Mouse (Mus musculus): ENCODE measurements around the gene Abcf3. TPM values are rescaled to one million over a fixed set of nuclear protein-coding genes. Genes with fewer than 3 reads are reported as not detected.

Gene Abcf3
- total and polyA plus RNA-seq, 3 experiments, result 48.6 to 98.0 (median 55.7) TPM

DNA sequence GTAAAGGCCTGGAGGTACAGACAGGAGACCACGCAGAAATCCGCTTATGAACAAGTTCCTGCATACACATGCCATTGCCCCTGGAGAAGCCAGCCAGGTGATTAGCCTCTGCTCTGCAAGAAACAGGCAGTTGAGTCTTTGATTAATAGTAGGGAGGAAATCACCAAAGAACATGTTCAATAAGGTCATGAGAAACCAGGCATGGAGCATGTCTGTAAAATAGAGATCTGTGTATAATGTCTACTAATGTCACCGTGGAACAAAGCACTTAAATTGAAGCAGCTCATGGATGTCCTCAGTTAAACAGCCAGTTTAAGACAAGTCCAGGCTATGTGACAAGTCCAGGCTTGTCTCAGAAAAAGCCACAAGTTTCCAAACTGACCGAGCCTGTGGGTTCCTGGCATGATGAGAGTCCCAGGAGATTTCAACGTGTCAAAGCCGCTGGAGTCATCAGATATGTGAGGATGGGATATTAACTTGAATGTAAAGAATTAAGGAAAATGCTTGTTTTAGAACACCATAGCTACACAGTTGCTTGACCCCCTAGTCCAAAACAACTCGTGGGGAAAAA lies 37.0 kb upstream of the Abcf3 start:
- Histone ChIP-seq H3K27ac (ENCODE audit: insufficient read depth, low read depth) (no peak overlapping the region), H3K36me3 (replicated peaks in 1 of 2; ENCODE audit: control insufficient read depth in 1 of 2, insufficient read depth in 1 of 2, low read length in 1 of 2) (peaks cover 49 to 60% of the 10 kb centered on the region in 2 experiments)
- TF ChIP-seq POLR2A (IDR thresholded peaks at IDR 0.05; ENCODE audit: low read depth, low read length) (no peak), HCFC1 (IDR thresholded peaks at IDR 0.05; ENCODE audit: low read depth, low read length) (no peak), MAZ (IDR thresholded peaks at IDR 0.05; ENCODE audit: low read depth, low read length) (no peak), E2F4 (IDR thresholded peaks at IDR 0.05; ENCODE audit: insufficient replicate concordance, low read depth, low read length) (no peak), USF1 (IDR thresholded peaks at IDR 0.05; ENCODE audit: low read depth, low read length) (no peak), MAX (IDR thresholded peaks at IDR 0.05; ENCODE audit: low read length) (no peak; the same call in 1 of the 2 replicates), ZNF384 (IDR thresholded peaks at IDR 0.05; ENCODE audit: low read depth, low read length) (no peak), RCOR1 (conservative IDR thresholded peaks at IDR 0.05; ENCODE audit: low read depth, low read length) (no peak), RAD21 (IDR thresholded peaks at IDR 0.05; ENCODE audit: low read depth, low read length) (no peak), UBTF (IDR thresholded peaks at IDR 0.05; ENCODE audit: low read depth, low read length) (no peak), ZC3H11A (IDR thresholded peaks at IDR 0.05; ENCODE audit: low read depth, low read length) (no peak), EP300 (IDR thresholded peaks at IDR 0.05; ENCODE audit: low read length) (peak; percentile 76), MAFK (IDR thresholded peaks at IDR 0.05; ENCODE audit: insufficient replicate concordance, low read length) (peak; percentile 27; the same call in 1 of the 2 replicates), TCF12 (IDR thresholded peaks at IDR 0.05; ENCODE audit: low read depth, low read length) (peak; percentile 28; the same call in 1 of the 2 replicates), IRF4 (IDR thresholded peaks at IDR 0.05; ENCODE audit: low read depth, low read length) (peak; percentile 66), KAT2A (IDR thresholded peaks at IDR 0.05; ENCODE audit: insufficient replicate concordance, low read length) (0 out of 2 replicates have a peak, but pooled peaks have one; percentile 36), CHD2 (IDR thresholded peaks at IDR 0.05; ENCODE audit: low read length) (peak; percentile 42; the same call in 1 of the 2 replicates), ZMIZ1 (IDR thresholded peaks at IDR 0.05; ENCODE audit: low read depth, low read length) (0 out of 2 replicates have a peak, but pooled peaks have one; percentile 55), JUN (IDR thresholded peaks at IDR 0.05; ENCODE audit: insufficient read depth, low read depth, low read length) (no peak), SIN3A (IDR thresholded peaks at IDR 0.05; ENCODE audit: low read length) (peak; percentile 48; the same call in 1 of the 2 replicates), MEF2A (IDR thresholded peaks at IDR 0.05; ENCODE audit: borderline replicate concordance, low read depth, low read length) (peak; percentile 69; the same call in 1 of the 2 replicates), POLR2AphosphoS2 (IDR thresholded peaks at IDR 0.05; ENCODE audit: low read depth, low read length) (peak; percentile 60), CHD1 (IDR thresholded peaks at IDR 0.05; ENCODE audit: low read depth, low read length) (peak; percentile 99), MYC (IDR thresholded peaks at IDR 0.05; ENCODE audit: low read depth, low read length) (no peak), ETS1 (conservative IDR thresholded peaks at IDR 0.05; ENCODE audit: low read depth, low read length) (peak; percentile 37; the same call in 1 of the 2 replicates), BHLHE40 (IDR thresholded peaks at IDR 0.05; ENCODE audit: low read depth, low read length) (0 out of 2 replicates have a peak, but pooled peaks have one; percentile 20), ELF1 (IDR thresholded peaks at IDR 0.05; ENCODE audit: low read depth, low read length) (no peak), USF2 (conservative IDR thresholded peaks at IDR 0.05; ENCODE audit: low read depth, low read length) (no peak)

More for the DNA sequence above, 37.0 kb upstream of the Abcf3 start:
- Histone ChIP-seq H3K4me1 (ENCODE audit: control insufficient read depth in 1 of 2, insufficient read depth in 2 of 2) (peaks cover 0 to 15% of the 10 kb centered on the region in 2 experiments; a peak in 3 of 4 replicates), H3K79me2 (replicated peaks; ENCODE audit: control insufficient read depth, extremely low read depth, insufficient read depth, poor library complexity, severe bottlenecking) (no peaks in the 10 kb centered on the region), H3K9ac (ENCODE audit: insufficient read depth, low read depth) (peak overlapping the region; percentile 34), H3K4me3 (replicated peaks in 1 of 3; ENCODE audit: low read depth in 2 of 3, low read length in 2 of 3, poor library complexity in 1 of 3) (no peak overlapping the region), H3K4me2 (ENCODE audit: insufficient read depth, low read depth, poor library complexity, severe bottlenecking) (peak overlapping the region; percentile 35; the same call in 1 of the 2 replicates), H3K9me3 (replicated peaks; ENCODE audit: low read length) (no peaks in the 10 kb centered on the region), H3K27me3 (replicated peaks) (no peaks in the 10 kb centered on the region)
- dilution Hi-C loops (cut with MboI; ENCODE audit: extremely low pct_ligation_motif_present, extremely low pct_unique_long_range_greater_than_20kb, low sequenced_read_pairs), result no loop called here
- DNase-seq (ENCODE audit: extremely low read depth), result peak; percentile 46
- in situ Hi-C loops (cut with MboI; ENCODE audit: low pct_ligation_motif_present, low pct_unique_long_range_greater_than_20kb, low sequenced_read_pairs), result no loop called here
